Mouse (Mus musculus) testis, adult 2 months (tissue): ENCODE measurements at regions not wholly inside any gene's neighbourhood (a gene's known extent, or its start where the extent isn't known, plus 50 kb on each side); places are given as distances from the start of the nearest gene placed in this dataset.

Experiments used
- CTCF ChIP-seq: fragments of 200-500 bp; IDR thresholded peaks from 2 replicates; pipeline ENCODE4 v1.5.1; 2012; ENCODE audit warnings: low read depth, mild to moderate bottlenecking, inconsistent platforms, low read length, moderate library complexity; ENCODE audit not compliant: control insufficient read depth, insufficient read depth, insufficient replicate concordance
- POLR2A ChIP-seq: fragments of 200-500 bp; IDR thresholded peaks from 2 replicates; pipeline ENCODE4 v1.6.1; 2012; ENCODE audit warnings: low read depth, mild to moderate bottlenecking, inconsistent platforms, low read length, moderate library complexity; ENCODE audit not compliant: control insufficient read depth

- TF ChIP-seq POLR2A (no peak), CTCF (no peak)
Measured at GRCm38 (mm10) chr8:10831864-10832263, 176.4 kb downstream of the Irs2 start.
